Mouse (Mus musculus): Measurements from ENCODE around the gene Sh2d5. TPM values are rescaled to one million over a fixed set of nuclear protein-coding genes. Genes with fewer than 3 reads are reported as not detected.

Gene Sh2d5
- polyA plus RNA-seq, 1 experiment from 2014 or later: 0.41 TPM

DNA sequence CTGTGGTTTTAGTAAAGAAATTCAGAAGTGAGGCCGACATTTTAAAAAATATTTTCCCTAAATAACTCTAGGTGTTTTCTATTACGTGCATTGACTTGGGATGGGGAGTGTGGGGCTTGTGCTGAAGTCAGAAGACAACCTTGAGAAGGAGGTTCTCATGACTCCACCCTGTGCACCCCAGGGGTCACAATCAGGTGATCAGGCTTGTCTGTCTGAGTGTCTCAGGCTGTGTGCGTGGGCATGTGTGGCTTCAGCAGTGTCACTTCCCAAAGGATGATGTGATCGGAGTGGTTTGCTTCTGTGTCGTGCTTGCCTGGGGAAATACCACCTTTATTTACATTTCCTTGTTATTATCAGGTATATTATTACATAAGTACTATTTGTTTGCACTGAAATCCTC, 30.9 kb upstream of the Sh2d5 start:
- no peak overlapping the region for H3K4me2 ChIP-seq
- H3K4me1 ChIP-seq (replicated peaks): peaks cover 36% of the 10 kb centered on the region
- H3K9ac ChIP-seq: no peak overlapping the region; the same call in 1 of the 2 replicates
- peaks cover 25% of the 10 kb centered on the region for H3K36me3 ChIP-seq
- H3K27ac ChIP-seq (ENCODE audit: poor library complexity, severe bottlenecking): no peak overlapping the region
- no peaks in the 10 kb centered on the region for H3K9me3 ChIP-seq (replicated peaks)
- no peak for ATAC-seq (ENCODE audit: insufficient number of reproducible peaks, low FRiP score)
- 89% methylated on average over 5 of the region's 5 CpGs for WGBS
- no peak overlapping the region for H3K4me3 ChIP-seq
- no peaks in the 10 kb centered on the region for H3K27me3 ChIP-seq (replicated peaks)

DNA sequence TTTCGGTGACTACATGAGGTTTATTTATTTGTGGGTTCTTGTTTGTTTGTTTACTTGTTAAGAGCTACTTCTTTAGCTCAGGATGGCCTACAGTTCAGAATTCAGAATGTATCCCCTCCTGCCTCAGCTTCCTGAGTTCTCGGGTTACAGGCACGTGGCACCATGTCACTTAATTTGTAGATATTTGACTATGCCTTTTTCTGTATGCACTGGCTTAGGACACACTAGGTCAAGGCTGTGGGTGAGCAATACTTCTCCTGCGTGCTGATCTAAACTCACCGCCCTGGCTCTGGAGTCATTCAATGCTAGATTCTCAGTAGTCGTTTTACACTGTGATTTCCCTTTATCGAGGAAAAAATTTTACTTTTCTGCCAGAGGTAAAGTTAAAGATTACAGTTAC, 29.4 kb upstream of the Sh2d5 start:
- Histone ChIP-seq H3K27ac (ENCODE audit: poor library complexity, severe bottlenecking) (no peak overlapping the region), H3K4me3 (no peak overlapping the region), H3K9ac (no peak overlapping the region), H3K4me2 (no peak overlapping the region), H3K27me3 (replicated peaks) (no peaks in the 10 kb centered on the region), H3K4me1 (replicated peaks) (peaks cover 33% of the 10 kb centered on the region), H3K9me3 (replicated peaks) (no peaks in the 10 kb centered on the region), H3K36me3 (peaks cover 38% of the 10 kb centered on the region)
- no peak for ATAC-seq (ENCODE audit: insufficient number of reproducible peaks, low FRiP score)
- 79% methylated on average over 7 of the region's 7 CpGs for WGBS

DNA sequence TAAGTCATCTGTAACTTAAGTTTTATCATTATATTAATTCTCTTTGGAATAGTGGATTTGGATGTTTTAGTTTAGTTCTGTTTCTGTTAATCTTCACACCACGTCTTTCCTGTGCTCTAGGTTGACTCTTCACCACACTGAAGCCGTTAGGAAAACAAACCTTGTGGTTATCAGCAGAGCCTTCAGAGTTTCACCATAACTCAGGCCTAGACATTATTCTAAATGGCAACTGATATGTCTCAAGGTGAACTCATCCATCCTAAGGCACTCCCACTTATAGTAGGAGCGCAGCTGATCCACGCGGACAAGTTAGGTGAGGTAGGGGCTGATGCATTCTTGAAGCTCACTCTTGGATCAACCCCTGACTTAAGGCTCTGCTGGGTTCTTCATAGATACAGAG, 28.8 kb upstream of the Sh2d5 start:
- ATAC-seq (ENCODE audit: insufficient number of reproducible peaks, low FRiP score): no peak
- Histone ChIP-seq H3K36me3 (peaks cover 44% of the 10 kb centered on the region), H3K9ac (no peak overlapping the region), H3K4me3 (no peak overlapping the region), H3K27ac (ENCODE audit: poor library complexity, severe bottlenecking) (no peak overlapping the region), H3K9me3 (replicated peaks) (no peaks in the 10 kb centered on the region), H3K4me2 (no peak overlapping the region), H3K4me1 (replicated peaks) (peaks cover 32% of the 10 kb centered on the region), H3K27me3 (replicated peaks) (no peaks in the 10 kb centered on the region)
- WGBS: 76% methylated on average over 5 of the region's 5 CpGs

DNA sequence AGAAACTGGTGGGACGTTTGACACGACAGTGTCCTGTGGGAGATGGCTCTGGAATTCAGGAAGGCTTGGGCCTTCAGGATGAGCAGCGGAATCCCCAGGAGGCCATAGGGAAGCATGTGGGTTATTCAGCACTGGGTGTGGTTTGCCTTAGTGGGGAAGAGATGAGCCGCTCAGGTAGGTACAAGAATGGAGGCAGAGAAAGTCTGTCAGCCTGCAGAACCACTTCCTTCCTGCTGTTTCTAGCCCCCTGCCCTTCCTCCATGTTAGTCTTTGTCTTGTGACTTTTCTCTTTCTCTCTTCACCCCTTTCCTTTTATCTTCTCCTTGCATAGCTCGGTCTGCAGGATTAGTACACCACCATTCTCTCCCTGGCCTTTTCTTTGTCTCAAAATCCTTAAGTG, 27.8 kb upstream of the Sh2d5 start:
- 81% methylated on average over 5 of the region's 5 CpGs for WGBS
- H3K36me3 ChIP-seq: peaks cover 53% of the 10 kb centered on the region
- no peak overlapping the region for H3K27ac ChIP-seq (ENCODE audit: poor library complexity, severe bottlenecking)
- peaks cover 32% of the 10 kb centered on the region for H3K4me1 ChIP-seq (replicated peaks)
- no peak overlapping the region for H3K9ac ChIP-seq
- H3K4me3 ChIP-seq: no peak overlapping the region
- ATAC-seq (ENCODE audit: insufficient number of reproducible peaks, low FRiP score): no peak
- H3K9me3 ChIP-seq (replicated peaks): no peaks in the 10 kb centered on the region
- H3K27me3 ChIP-seq (replicated peaks): no peaks in the 10 kb centered on the region
- H3K4me2 ChIP-seq: no peak overlapping the region

DNA sequence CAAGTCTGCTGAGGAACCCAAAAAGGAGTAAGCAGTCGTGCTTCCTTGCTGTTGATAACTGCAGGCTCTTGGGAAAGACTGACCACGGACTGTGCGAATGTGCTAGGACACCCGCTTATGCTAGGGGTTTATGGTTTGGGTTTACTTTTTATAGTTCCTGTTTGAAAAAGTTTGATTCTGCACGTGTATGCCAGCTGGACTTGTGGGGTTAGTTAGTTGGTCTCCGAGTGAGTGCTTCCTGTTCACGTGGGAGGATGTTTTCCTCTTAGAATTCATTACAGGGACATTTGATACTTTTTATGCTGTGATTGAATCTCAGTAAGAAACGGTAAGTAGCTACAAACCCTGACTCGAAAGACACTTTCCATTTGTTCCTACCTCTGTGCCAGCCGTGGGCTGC, 26.6 kb upstream of the Sh2d5 start:
- Histone ChIP-seq H3K9ac (no peak overlapping the region), H3K36me3 (peaks cover 65% of the 10 kb centered on the region), H3K4me3 (no peak overlapping the region), H3K4me2 (no peak overlapping the region), H3K27me3 (replicated peaks) (no peaks in the 10 kb centered on the region), H3K9me3 (replicated peaks) (no peaks in the 10 kb centered on the region), H3K27ac (ENCODE audit: poor library complexity, severe bottlenecking) (no peak overlapping the region), H3K4me1 (replicated peaks) (peaks cover 25% of the 10 kb centered on the region)
- no peak for ATAC-seq (ENCODE audit: insufficient number of reproducible peaks, low FRiP score)
- WGBS: 86% methylated on average over 10 of the region's 10 CpGs

DNA sequence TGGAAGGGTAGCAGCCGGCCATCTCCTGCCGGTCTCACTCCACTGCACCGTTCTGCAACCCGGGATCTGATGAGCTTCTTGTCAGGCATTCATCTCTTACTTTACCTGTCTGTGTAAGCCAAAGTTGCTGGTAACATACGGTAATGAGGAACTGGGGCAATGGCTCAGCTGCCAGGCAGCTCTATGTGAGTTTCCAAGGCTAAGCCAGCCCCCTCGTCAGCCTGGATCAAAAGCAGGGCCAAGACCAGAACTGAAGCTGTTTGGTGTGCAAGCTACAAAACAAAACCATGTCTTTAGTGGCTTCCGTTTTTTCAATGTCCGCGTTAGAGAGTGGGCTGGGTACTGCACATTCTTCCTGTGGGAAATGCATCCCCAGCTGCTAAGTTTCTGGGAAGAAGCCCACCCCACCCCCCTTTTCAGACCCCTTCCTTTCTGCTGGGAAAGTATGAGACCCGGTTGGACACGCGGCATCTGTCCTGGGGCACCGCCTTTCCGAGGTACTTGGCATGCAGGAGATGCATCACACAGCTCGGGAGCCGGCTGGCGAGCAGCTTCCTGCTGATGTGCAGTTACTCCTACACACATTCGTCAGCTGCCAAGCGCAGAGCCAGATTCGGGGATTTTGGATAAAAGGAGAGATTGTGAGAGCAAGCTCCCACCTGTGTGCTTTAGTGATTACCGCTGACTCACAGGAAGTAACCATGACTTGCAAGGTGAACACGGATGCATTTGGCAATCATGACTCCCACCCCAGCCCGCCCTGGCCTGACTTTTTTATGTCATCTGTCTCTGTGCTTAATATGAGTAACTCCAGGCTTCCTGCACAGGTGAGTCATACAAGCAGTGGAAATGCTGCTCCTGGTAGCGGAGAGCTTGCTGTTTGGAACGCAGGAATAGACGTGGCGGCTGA, 3.2 kb upstream of the Sh2d5 start:
- H3K4me3 ChIP-seq: no peak overlapping the region
- H3K4me2 ChIP-seq: no peak overlapping the region
- H3K27me3 ChIP-seq (replicated peaks): peaks cover 21% of the 10 kb centered on the region
- H3K27ac ChIP-seq (ENCODE audit: poor library complexity, severe bottlenecking): no peak overlapping the region
- peaks cover 55% of the 10 kb centered on the region for H3K36me3 ChIP-seq
- ATAC-seq (ENCODE audit: insufficient number of reproducible peaks, low FRiP score): no peak
- WGBS: 59% methylated on average over 27 of the region's 27 CpGs
- H3K4me1 ChIP-seq (replicated peaks): peaks cover 28% of the 10 kb centered on the region
- H3K9me3 ChIP-seq (replicated peaks): no peaks in the 10 kb centered on the region
- H3K9ac ChIP-seq: no peak overlapping the region; the same call in 1 of the 2 replicates

DNA sequence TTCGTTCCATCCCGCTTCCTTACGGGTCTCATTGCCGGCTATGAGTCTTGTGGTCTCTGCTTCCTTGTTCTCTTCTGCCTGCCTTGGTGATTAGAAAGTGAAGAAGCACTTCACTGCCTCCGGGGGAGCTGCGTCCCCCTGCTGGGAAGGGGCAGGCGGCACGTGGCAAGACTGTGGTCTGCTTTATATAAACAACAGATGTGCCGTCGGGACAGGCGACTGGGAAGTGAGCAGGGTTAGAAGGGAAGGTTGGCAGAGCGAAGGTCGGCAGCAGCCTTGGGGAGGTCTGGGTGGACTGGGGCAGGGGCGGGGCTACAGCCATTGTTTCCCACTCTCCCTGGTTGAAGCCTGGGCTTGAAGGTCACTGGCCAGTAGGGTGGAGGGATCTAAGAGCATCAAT, 1.6 kb downstream of the Sh2d5 start:
- ATAC-seq (ENCODE audit: insufficient number of reproducible peaks, low FRiP score): no peak
- WGBS: under 1% methylated on average over 14 of the region's 14 CpGs

DNA sequence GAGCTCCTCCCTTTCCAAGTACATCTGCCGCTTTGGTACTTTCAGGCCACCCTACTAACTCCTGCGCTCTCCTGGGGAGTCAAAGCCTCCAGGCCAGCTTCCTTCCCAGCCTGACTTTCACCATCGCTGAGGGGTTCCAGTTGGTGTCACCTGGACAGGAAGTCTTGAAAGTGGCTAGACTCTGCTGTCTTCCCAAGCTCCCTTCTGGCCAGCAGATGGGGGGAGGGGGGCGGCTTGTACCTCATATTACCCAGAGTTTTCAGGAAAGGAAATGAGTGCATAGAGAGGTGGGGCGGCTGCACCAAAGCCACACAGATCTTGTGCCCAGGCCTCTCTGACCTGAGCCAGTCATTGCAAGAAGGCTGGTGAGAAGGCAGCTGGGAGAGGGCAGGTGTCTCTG, 2.0 kb downstream of the Sh2d5 start:
- peaks cover 35% of the 10 kb centered on the region for H3K4me1 ChIP-seq (replicated peaks)
- peak overlapping the region; percentile 62 for H3K4me2 ChIP-seq
- H3K9me3 ChIP-seq (replicated peaks): no peaks in the 10 kb centered on the region
- 18% methylated on average over 5 of the region's 5 CpGs for WGBS
- ATAC-seq (ENCODE audit: insufficient number of reproducible peaks, low FRiP score): no peak
- H3K27ac ChIP-seq (ENCODE audit: poor library complexity, severe bottlenecking): no peak overlapping the region
- peak overlapping the region; percentile 26 for H3K4me3 ChIP-seq
- H3K27me3 ChIP-seq (replicated peaks): peaks cover 71% of the 10 kb centered on the region
- H3K9ac ChIP-seq: peak overlapping the region; percentile 4; the same call in 1 of the 2 replicates
- peaks cover 5% of the 10 kb centered on the region for H3K36me3 ChIP-seq

More for the DNA sequence above, 1.6 kb downstream of the Sh2d5 start:
- no peak overlapping the region for H3K27ac ChIP-seq (ENCODE audit: poor library complexity, severe bottlenecking)
- H3K9me3 ChIP-seq (replicated peaks): no peaks in the 10 kb centered on the region
- H3K9ac ChIP-seq: peak overlapping the region; percentile 4
- peaks cover 9% of the 10 kb centered on the region for H3K36me3 ChIP-seq
- peaks cover 67% of the 10 kb centered on the region for H3K27me3 ChIP-seq (replicated peaks)
- peaks cover 35% of the 10 kb centered on the region for H3K4me1 ChIP-seq (replicated peaks)
- H3K4me3 ChIP-seq: peak overlapping the region; percentile 26
- peak overlapping the region; percentile 62 for H3K4me2 ChIP-seq

DNA sequence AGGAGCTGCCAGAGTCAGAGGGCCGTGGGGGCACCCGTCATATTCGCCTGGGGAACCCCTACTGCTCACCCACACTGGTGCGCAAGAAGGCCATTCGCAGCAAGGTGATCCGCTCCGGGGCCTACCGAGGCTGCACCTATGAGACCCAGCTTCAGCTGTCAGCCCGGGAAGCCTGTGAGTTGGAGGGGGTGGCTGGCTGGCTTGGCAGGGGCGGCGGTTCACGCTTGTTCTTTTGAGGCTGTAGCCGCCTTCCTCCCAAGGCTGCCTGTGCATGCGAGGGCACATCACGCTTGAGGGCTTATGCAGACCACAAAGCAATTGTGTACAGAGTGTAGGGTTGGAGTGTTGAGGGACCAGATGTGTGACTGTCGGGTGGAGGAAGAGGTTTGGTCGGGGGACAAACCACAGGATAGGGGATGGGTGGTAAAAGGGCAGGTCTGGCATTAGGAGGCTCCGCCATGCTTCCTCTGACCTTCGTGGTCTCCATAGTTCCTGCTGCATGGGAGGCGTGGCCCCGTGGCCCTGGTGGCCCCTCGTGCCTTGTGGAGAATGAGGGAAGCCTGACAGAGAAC, 7.0 kb downstream of the Sh2d5 start:
- Histone ChIP-seq H3K27me3 (replicated peaks) (peaks cover 73% of the 10 kb centered on the region), H3K4me3 (no peak overlapping the region), H3K4me2 (no peak overlapping the region), H3K36me3 (no peaks in the 10 kb centered on the region), H3K9me3 (replicated peaks) (no peaks in the 10 kb centered on the region), H3K4me1 (replicated peaks) (peaks cover 5% of the 10 kb centered on the region), H3K9ac (no peak overlapping the region), H3K27ac (ENCODE audit: poor library complexity, severe bottlenecking) (no peak overlapping the region)
- 77% methylated on average over 22 of the region's 22 CpGs for WGBS
- no peak for ATAC-seq (ENCODE audit: insufficient number of reproducible peaks, low FRiP score)

DNA sequence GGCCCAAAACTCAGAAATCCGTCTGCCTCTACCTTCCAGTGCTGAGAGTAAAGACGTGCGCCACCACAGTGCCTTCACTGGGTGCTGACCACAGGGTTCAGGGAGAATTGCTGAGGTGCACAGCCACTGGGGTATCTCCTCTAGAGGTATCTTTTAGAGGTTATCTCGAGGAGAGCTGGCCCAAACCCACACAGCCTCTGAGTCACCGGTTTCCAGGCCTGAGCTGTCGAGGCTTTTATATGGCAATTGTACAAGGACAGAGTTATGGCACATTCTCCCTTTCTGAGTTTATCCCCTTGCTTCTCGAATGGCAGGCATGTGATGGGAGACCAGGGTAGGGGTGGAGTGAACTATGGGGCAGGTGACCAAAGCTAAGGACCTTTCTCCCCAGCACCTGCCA, 8.5 kb downstream of the Sh2d5 start:
- H3K9ac ChIP-seq: no peak overlapping the region
- 74% methylated on average over 7 of the region's 7 CpGs for WGBS
- no peak overlapping the region for H3K4me2 ChIP-seq
- H3K4me1 ChIP-seq (replicated peaks): 0 out of 2 replicates have a peak, but pooled peaks cover 4% of the 10 kb centered on the region
- H3K27me3 ChIP-seq (replicated peaks): peaks cover 63% of the 10 kb centered on the region
- no peak overlapping the region for H3K4me3 ChIP-seq
- no peak for ATAC-seq (ENCODE audit: insufficient number of reproducible peaks, low FRiP score)
- no peaks in the 10 kb centered on the region for H3K9me3 ChIP-seq (replicated peaks)
- no peak overlapping the region for H3K27ac ChIP-seq (ENCODE audit: poor library complexity, severe bottlenecking)
- H3K36me3 ChIP-seq: no peaks in the 10 kb centered on the region

DNA sequence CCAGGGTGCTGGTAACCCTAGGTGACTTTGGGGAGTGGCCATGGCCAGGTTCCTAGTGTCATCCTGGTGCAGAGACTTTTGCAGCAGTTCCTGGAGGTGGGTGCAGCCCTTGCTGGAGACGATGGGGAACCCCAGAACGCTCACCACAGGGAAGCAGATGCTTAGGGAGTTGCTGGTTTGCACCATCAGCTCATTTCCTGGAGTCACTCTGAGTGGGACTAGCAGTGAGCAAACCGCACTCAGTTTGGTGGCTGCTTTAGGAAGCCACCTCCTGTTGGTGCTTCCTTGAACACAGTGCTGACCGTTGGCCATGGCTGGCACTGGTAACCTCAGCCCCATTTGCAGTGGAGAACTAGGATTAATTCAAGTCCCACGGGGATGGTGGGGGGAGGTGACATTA, 9.3 kb downstream of the Sh2d5 start:
- H3K4me1 ChIP-seq (replicated peaks): peaks cover 4% of the 10 kb centered on the region; the same call in 1 of the 2 replicates
- no peaks in the 10 kb centered on the region for H3K9me3 ChIP-seq (replicated peaks)
- WGBS: 69% methylated on average over 5 of the region's 5 CpGs
- no peak overlapping the region for H3K4me2 ChIP-seq
- H3K9ac ChIP-seq: no peak overlapping the region
- no peak overlapping the region for H3K27ac ChIP-seq (ENCODE audit: poor library complexity, severe bottlenecking)
- peaks cover 62% of the 10 kb centered on the region for H3K27me3 ChIP-seq (replicated peaks)
- H3K4me3 ChIP-seq: no peak overlapping the region
- H3K36me3 ChIP-seq: no peaks in the 10 kb centered on the region
- no peak for ATAC-seq (ENCODE audit: insufficient number of reproducible peaks, low FRiP score)

Measured in heart, embryonic 12.5 days (tissue).